Mouse (Mus musculus) common myeloid progenitor, adult 5-6 weeks (primary cell): ENCODE measurements around the gene Bdkrb2. TPM values are rescaled to one million over a fixed set of nuclear protein-coding genes. Genes with fewer than 3 reads are reported as not detected.
A peak's percentile ranks its signal among the peaks of the same experiment; 100 is the strongest.

Experiments used
- ATAC-seq: replicated peaks from 2 replicates; pipeline ENCODE4 v1.8.0; 2016; ENCODE audit warnings: low read depth, mild to moderate bottlenecking, moderate TSS enrichment, inconsistent platforms; ENCODE audit not compliant: poor library complexity, severe bottlenecking
- total RNA-seq: library from RNA; stranded (forward); fragments of 200-1000, 187-1606 nt; gene quantifications from 2 replicates; pipeline ENCODE4 v1.2.3, GENCODE M21; 2017

The Bdkrb2 gene
- total RNA-seq, 1 experiment from 2014 or later: not detected

DNA sequence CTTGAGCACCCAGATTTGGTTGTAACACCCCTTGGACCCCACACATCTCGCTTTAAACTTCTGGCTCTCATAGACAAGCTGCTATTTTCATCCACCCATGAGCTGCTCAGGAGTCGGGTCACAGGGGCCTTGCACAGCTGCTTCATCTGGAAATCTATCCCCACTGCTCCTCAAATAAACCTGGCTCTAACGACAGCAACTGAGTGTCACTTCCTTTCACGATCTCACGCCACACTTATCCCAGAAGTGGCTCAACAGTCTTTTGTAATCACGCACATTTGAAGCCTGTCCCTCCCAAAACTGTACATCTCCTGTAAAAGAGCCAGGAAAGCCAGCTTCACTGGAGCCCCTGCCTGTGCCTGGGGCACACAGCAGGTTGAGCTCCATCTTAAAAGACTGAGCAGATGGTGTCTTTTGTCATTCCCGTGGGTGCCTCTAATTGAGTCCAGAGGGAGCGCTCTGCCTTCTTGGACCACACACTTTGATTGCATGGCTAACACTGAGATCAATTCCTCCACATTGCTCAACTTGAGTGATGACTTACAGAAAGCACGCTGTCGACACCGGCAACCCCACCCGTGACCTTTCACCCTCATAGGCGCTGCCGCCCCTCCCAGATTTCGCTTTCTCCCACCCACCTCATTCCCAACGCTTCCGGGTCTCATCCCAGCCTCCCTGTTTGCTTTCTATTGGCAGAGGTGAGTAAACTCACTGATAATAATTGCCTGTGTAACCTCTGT is 17.2 kb upstream of the Bdkrb2 start:
- no peak for ATAC-seq

DNA sequence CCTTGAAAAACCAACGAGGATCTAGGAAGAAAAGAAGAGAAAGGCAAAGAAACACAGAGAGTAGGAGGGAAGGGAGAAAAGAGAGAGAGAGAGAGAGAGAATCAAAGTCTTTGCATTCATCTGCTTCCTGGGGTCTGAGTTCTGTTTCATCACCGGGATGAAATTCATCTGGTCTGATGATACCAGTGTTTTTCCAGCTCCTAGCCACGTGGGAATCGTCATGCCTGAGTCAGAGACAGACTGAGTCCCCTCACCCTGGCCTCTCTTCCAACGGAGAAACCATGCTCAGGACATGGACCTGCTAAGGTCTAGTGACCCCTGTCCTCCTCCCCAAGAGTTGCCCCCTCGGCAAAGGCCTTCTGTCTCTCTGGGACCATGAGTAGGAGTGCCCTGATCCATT is 16.5 kb upstream of the Bdkrb2 start:
- no peak for ATAC-seq

DNA sequence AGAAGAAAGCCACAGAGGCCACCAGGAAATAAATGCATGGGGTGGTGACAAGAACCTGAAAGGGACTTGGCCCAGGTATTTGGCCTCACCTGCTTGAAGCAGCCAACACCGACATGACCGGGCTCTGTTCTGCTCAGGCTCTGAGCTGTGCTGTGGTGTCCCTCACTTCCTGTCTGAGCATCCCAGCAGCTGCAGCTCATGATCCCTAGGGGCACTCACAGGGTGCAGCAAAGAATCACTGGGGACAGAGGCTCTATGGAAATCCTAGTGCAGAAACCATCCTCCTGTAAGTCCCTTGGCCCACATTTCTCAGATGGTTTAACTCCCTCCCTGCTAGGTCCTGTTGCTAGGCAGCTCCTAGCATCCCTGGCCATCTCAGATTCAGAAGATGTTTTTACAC is 15.9 kb upstream of the Bdkrb2 start:
- no peak for ATAC-seq

DNA sequence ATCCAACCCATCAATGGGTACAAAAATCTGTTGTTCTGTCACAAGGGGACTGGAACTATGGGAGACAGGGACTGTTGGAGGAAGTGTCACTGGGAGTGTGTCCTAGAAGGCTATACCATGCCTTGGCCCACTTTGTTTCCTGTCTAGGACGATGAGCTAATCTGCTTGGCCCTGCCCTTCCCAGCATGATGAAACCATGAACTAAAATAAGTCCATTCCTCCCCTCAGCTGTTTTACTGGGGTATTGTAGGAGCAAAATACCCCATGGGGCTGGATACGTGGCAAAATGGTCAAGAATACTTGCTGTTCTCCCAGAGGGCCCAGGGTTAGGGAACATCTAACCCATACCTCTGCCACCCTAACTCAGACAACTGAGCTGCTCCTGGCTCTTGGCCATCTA is 15.0 kb upstream of the Bdkrb2 start:
- no peak for ATAC-seq

DNA sequence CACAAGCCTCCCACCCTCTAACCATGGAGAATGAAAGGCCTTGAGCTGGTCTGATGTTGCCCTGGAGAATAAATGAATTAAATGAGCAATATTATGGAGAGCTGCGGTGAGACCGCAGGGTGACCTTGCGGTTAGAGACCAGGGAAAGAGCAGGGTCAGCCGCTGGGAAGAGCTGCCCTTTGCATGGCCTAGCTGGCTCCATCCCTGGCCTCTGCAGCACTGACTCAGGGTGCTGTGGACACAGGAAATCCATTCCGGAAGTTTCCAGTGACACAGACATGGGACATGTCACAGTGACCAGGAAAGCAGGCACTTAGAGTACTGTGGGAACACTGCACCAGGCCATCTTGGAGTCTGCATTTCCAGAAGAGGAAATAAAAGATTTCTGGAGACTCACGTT is 14.1 kb upstream of the Bdkrb2 start:
- no peak for ATAC-seq

DNA sequence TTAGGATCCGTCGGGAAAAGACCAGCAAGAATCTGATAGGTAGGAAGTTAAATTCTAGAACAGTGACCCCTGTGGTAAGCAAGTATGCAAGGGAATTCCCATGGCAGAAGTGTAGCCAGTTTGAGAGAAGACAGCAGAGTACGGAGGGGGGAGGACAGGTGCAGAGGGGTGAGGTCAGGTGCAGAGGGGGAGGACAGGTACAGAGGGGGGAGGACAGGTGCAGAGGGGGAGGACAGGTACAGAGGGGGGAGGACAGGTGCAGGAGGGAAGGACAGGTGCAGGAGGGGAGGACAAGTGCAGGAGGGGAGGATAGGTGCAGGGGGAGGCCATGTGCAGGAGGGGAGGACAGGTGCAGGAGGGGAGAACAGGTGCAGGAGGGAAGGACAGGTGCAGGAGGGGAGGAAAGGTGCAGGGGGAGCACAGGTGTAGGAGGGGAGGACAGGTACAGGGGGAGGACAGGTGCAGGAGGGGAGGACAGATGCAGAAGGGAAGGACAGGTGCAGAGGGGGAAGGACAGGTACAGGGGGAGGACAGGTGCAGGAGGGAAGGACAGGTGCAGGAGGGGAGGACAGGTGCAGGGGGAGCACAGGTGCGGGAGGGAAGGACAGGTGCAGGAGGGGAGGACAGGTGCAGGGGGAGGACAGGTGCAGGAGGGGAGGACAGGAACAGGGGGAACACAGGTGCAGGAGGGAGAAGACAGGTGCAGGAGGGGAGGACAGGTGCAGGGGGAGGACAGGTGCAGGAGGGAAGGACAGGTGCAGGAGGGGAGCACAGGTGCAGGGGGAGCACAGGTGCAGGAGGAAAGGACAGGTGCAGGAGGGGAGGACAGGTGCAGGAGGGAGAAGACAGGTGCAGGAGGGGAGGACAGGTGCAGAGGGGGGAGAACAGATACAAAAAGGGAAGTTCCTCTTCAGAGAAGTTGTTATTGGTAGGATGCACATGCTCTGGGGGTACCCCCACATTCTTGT is 12.9 kb upstream of the Bdkrb2 start:
- ATAC-seq: no peak

DNA sequence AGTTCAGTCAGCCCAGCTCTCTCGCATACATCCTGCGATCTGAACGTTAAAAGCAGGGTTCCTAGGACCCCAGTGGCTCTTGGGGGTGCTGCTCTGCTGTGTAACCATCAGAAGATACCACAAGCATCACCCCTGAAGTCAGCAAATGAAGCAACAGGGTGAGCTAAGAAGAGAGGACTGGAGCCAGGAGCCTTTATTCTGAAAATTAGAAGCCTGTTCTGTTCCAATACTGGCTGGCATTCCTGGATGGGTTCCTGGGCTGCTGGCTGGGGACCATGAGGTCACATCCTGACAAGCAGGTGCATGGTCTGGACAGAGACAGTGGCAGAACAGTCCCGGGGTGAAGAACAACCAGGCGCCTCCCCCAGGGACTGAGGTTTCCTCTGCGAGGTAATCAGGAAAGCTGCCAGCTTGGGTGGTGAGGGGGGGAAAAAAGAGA is 11.5 kb upstream of the Bdkrb2 start:
- no peak for ATAC-seq

DNA sequence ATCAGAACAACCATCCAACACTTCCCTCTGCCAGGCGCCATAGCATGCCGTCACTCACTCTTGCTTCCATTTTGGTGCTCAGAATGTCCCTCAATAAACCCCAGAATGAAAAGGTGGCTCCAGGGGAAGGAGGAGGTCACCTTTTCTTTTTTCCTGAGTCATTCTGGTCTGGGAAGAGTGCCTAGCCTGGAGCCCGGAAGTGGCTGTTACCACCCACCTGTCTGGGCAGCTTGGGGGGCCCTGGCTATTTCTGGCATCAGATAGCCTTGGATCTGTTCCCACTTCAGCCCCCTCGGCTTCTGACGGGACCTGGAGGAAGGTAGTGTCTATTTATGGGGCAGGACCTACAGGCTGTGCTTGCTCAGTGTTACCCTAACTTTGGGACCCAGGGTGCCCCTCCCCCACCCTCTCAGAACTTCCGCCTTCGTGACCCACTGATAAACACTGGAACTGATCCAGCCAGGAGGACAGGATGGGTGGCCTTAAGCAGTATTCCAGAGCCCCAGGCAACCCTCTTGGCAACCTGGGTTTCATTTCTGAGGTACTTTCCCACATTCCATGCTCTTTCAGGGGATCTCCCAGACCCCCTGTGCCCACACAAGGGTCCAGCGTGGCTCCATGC is 8.8 kb upstream of the Bdkrb2 start:
- 0 out of 2 replicates have a peak, but pooled peaks have one; percentile 36 for ATAC-seq

DNA sequence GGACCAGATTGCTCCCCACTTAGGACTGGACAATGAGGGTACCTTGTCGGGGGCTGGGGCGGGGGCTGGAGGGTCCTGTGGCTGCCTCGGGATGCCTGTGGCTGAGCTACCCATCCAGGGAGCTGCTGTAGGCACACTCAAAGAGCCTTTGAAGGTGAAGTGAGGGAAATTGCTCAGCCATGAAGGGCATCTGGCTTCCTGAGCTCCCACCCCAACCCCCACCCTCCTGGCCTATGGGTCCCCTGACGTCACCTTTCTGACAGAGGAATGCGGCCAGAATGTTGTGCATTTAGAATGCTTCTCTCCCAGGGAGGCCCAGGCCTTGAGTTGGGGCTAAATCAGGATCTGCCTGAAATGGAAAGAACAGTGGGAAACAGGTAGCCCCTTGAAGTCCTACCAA is 7.9 kb upstream of the Bdkrb2 start:
- no peak for ATAC-seq

DNA sequence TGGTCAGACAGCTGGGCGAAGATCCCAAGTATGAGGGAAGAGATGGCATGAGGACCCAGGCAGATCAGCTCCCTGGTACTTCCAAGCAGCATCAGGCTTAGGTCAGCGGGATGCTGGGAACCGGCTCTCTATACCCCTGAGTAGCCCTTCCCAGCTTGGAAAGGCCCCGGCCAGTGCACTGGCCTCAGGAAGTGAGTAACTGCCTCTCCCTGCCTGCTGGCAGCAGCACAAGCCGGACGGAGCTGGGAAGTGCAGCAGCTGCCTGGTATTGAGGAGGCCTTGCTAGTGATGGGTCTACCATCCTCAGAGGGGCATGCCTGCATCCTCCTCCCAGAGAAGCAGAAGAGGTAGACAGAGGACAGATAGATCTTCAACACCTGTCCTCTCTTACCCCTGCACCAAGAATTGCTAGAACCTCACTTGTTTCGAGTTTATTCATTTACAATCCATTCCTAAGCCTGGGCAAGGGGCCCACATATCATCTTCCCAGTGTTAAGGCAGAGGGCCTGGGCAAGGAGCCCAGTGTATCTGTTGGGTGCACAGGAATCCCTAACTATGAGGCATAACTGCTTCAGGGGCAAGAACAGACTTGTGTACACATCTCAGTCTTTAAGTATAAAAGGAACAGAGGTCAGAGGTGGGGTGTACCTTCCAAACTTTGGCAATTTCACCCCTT is 5.6 kb upstream of the Bdkrb2 start:
- ATAC-seq: no peak

DNA sequence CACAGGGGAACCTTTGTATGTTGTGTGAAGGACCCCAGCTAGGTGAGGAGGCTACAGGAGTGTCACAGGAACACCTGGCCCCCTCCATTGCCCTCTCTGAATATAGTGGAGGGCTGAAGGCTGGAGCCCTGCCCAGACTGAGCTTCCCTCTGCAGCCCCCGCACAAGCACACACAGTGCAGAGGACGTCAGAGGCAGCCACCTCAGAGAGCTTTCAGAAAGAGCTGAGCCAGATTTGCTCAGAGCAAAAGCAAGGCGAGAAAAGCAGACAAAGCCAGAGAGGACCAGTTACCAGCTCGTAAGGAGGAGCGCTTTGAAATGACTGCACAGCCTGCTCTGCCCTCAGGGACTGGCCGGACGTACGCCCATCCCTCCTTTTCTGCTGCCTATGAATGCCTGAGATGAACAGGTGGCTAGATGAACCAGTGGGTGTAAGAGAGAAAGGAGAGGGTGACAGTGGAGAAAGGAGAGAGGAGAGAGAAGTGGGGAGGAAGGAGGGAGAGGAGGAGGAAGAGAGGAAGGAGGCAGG is 2.0 kb upstream of the Bdkrb2 start:
- ATAC-seq: no peak

DNA sequence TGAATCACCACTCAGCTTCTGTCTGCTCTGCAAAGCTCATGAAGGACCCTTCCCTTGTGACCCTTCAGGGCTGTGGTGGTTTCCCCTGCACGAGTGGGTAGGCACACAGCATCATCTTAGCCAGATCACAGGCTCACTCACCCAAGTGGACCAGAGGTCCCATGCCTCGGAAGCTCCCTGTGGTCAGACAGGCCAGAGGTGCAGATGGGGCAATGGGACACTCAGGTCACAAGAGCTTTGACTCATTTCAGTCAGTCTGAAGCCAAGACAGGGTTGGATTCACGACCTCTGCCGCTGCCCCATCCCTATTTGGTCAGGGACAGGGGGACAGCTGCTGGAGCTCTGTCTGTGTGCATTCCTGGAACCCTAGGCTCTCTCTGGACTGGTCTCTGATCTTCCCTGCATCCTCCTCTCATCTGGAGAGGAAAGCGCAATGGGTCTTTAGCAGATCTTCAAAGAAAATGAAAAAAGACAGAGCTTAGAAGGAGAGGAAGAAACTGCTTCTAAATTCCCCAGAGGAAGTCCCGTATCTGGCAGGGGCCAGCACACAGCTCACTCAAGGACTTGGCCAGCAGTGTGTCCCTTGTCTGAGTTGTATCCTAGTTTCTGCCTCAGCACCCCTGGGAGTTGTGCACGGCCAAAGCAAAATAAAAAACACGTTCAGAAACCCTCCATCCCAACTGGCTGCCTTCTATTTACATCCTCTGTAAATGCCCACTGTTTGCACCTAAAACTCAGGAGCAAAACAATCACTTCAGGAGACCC is 788 bp upstream of the Bdkrb2 start:
- no peak for ATAC-seq

DNA sequence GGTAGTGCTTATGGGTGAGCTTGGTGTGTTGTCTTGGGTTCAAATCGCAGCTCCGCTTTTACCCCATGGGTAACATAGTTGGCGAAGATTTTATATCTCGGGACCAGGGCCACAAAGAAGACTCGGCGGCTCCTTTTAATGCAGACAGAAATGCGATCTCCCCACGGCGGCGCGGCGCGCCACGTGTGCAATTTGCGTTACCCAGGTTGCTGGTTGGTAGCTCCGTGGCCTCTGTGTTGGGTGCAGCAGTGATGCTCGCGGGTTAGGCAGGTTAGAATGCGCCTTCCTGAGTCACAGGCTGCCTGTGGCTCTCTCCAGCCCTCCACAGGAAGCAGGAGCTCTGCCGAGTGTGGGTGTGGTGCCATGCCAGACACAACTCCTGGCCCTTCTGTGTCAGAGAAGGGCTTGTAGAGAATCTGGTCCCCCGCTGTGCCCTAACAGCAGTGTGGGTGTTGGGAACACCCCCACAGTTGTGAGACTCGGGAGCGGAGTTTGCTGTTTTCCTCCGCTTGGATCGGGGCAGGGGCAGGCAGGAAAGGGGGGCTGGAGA is 775 bp downstream of the Bdkrb2 start:
- ATAC-seq: no peak

DNA sequence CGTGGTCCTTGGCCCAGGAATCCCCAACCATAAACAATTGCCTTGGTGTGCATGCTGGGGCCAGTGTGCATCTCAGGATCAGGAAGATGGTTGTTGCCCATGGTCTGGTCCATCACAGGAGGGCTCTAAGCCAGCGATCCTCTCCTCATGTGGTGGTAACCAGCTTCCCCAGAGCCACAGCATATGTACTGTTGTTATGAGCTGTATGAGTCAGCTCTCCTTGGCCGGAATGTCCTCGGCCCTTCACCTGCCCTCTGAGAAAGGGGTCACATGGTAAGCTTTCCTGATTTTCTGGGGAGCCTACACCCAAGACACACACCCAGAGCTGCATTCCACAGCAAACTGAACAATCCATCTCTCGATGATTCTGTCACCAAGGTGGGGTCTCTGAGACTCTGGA is 2.2 kb downstream of the Bdkrb2 start:
- ATAC-seq: no peak

DNA sequence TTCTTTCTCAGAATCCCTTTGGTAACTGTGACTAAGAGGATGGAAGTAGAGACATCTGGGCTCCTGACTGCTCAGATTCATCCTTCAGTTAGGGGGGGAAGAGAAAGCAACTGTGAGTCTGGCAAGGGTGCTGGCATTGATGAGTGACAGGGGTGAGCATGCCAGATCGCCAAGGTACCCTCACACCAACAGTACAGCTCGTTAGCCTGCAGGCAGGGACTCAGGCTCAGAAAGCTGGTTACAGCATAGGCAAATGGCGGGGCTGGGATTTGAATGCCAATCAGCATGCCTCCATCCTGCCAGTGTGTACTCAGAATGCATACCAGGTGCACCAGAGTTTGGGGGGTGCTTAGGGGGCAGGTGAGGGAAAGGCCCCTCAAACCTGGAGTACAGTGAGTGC is 8.8 kb downstream of the Bdkrb2 start:
- no peak for ATAC-seq

DNA sequence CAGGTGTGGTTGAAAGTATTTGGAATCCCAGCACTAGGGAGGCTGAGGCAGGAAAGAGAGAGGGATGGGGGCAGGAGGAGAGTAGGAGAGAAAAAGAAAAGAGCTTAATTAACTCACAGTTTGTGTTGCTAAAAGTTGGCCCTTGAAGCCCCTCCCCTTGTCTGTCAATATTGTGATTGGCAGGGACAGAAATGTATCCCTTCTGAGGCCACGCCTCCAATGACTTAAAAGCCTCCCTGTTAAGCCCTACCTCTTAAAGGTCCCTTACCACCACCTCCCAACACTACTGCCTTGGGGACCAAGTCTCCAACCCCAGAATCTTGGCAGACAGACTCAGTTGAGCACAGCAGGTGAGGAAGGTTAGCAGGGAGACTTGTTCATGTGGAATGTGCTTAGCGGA is 9.6 kb downstream of the Bdkrb2 start:
- no peak for ATAC-seq

DNA sequence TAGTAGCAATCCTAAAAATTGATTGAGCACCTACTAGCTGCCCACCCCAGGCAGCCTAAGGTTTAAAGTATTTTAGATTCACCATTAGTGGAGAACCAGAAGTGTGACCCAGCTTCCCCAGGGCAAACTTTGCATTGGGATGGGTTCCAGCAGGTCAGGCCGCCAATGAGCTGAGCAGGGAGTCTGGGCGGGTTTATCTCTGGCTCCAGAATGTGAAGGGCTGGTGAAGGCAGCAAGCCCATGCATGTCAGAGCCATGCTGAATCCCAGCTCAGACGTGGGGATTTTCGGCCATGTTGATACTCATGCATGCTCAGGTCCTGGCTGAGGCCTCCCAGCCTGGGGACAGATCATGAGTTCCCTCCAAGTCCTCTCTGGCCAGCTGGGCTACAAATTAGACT is 11.3 kb downstream of the Bdkrb2 start:
- ATAC-seq: no peak

DNA sequence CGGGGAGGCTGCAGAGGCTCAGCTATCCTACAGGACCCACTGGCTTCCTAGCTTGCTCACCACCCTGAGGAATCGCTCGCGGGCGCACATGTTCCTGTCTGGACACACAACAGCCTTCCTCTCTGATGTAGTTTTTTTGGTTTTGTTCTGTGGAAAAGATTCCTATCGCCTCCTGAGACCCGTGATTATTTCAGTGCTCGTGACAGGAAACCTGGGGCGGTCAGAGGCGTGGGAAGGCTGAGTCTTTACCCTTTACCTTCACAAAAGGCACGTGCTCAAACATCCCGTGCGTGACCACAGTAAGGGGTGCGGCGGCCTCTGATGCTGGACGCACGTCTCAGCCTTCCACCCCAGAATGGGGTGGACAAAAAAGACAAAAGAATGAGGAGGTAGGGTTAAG is 17.5 kb downstream of the Bdkrb2 start:
- no peak for ATAC-seq

DNA sequence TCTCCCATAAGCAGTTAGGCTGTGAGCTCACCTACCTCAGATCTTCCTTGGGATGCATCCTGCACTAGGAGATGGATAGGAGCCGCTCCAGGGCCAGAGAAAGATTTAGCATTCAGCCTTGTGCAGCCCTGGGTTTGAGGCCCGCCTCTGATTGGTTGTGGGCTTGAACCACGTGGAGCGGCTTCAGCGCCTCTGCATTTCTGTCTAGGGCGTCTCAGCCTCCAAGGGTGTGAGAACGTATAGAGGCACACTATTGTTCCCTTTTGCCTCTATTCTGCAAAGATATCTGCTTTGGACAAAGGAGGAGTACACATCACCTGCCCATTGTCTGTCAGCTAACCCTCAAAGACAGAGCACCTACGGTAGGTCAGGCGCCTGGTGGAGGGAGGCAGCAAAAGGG is 19.5 kb downstream of the Bdkrb2 start:
- ATAC-seq: no peak
